Mouse (Mus musculus): Measurements from ENCODE around the gene Nxf3. TPM values are rescaled to one million over a fixed set of nuclear protein-coding genes. Genes with fewer than 3 reads are reported as not detected.

Nxf3 gene
- polyA plus RNA-seq, 1 experiment from 2014 or later = 0.09 TPM

DNA sequence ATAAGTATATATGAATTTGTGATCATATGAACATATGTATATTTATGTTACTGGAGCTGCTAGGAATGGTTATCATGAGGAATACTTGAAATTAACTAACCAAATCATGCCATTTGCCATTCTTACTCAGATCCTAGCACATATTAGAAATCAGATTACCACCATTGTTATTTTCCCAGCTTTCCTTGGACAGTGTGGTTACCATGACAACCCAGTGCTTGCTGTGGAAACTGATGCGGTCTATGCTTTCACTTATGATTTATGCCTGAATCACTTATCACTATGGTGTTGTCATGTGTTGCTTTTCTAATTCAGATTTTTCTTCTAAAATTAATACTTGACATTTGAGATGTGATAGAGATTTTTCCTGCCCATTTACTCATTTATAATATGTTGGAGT, 54.7 kb downstream of the Nxf3 start:
- ATAC-seq = no peak
- 48% methylated on average over 1 of the region's 1 CpGs for WGBS
- no peaks in the 10 kb centered on the region for H3K36me3 ChIP-seq (ENCODE audit: control insufficient read depth, insufficient read depth)
- no peaks in the 10 kb centered on the region for H3K9me3 ChIP-seq (ENCODE audit: control insufficient read depth, low read length)
- H3K4me3 ChIP-seq (replicated peaks; ENCODE audit: low read length) = no peak overlapping the region
- H3K27me3 ChIP-seq (replicated peaks; ENCODE audit: control insufficient read depth, insufficient read depth, low read length) = no peaks in the 10 kb centered on the region
- H3K4me1 ChIP-seq (replicated peaks; ENCODE audit: control insufficient read depth, insufficient read depth, low read length) = no peaks in the 10 kb centered on the region
- no peak overlapping the region for H3K9ac ChIP-seq (replicated peaks; ENCODE audit: low read depth, low read length)
- H3K4me2 ChIP-seq (ENCODE audit: low read length) = no peak overlapping the region
- H3K27ac ChIP-seq (ENCODE audit: low read length) = no peak overlapping the region

Other genes with a start within 250 kb of the Nxf3 start
- gene Gprasp2, start 246.2 kb downstream of the Nxf3 start, polyA plus RNA-seq (2015; fragmentation: Nextera tagmentation; extraction: Ambion mirVana) = 107 and 144 TPM in 2 replicates
- 170 and 205 TPM in 2 replicates for gene Arxes2, start 91.4 kb downstream of the Nxf3 start, polyA plus RNA-seq (2015; fragmentation: Nextera tagmentation; extraction: Ambion mirVana)
- gene Arxes1, start 51.9 kb downstream of the Nxf3 start, polyA plus RNA-seq (2015; fragmentation: Nextera tagmentation; extraction: Ambion mirVana) = 77.2 and 105 TPM in 2 replicates
- gene Bex2, start 17.0 kb downstream of the Nxf3 start, polyA plus RNA-seq (2015; fragmentation: Nextera tagmentation; extraction: Ambion mirVana) = 579 and 667 TPM in 2 replicates
- 135 and 137 TPM in 2 replicates for gene Bex4, start 53.7 kb upstream of the Nxf3 start, polyA plus RNA-seq (2015; fragmentation: Nextera tagmentation; extraction: Ambion mirVana)
- gene Tceal8, start 87.1 kb upstream of the Nxf3 start, polyA plus RNA-seq (2015; fragmentation: Nextera tagmentation; extraction: Ambion mirVana) = 109 and 120 TPM in 2 replicates
- 14.6 and 23.0 TPM in 2 replicates for gene Tceal5, start 118.6 kb upstream of the Nxf3 start, polyA plus RNA-seq (2015; fragmentation: Nextera tagmentation; extraction: Ambion mirVana)
- 2.1 and 2.3 TPM in 2 replicates for gene Tceal7, start 129.5 kb upstream of the Nxf3 start, polyA plus RNA-seq (2015; fragmentation: Nextera tagmentation; extraction: Ambion mirVana)
- 176 and 223 TPM in 2 replicates for gene Bex1, start 130.3 kb upstream of the Nxf3 start, polyA plus RNA-seq (2015; fragmentation: Nextera tagmentation; extraction: Ambion mirVana)
- gene Tceal9, start 159.8 kb upstream of the Nxf3 start, polyA plus RNA-seq (2015; fragmentation: Nextera tagmentation; extraction: Ambion mirVana) = 290 and 303 TPM in 2 replicates
- 522 and 568 TPM in 2 replicates for gene Bex3, start 185.0 kb upstream of the Nxf3 start, polyA plus RNA-seq (2015; fragmentation: Nextera tagmentation; extraction: Ambion mirVana)

Measured in forebrain, embryonic 16.5 days (tissue).